Mouse (Mus musculus) thymus, postnatal 25 days (tissue): Measurements from ENCODE around the gene Ldlrap1.

Source experiments
- DNase-seq: peaks from one replicate; pipeline ENCODE4 v3.0.0; 2022

The Ldlrap1 gene

GRCm38 (mm10) chr4:134749301-134750030 lies 18.4 kb downstream of the Ldlrap1 start:
- peak; percentile 58 for DNase-seq

DNA sequence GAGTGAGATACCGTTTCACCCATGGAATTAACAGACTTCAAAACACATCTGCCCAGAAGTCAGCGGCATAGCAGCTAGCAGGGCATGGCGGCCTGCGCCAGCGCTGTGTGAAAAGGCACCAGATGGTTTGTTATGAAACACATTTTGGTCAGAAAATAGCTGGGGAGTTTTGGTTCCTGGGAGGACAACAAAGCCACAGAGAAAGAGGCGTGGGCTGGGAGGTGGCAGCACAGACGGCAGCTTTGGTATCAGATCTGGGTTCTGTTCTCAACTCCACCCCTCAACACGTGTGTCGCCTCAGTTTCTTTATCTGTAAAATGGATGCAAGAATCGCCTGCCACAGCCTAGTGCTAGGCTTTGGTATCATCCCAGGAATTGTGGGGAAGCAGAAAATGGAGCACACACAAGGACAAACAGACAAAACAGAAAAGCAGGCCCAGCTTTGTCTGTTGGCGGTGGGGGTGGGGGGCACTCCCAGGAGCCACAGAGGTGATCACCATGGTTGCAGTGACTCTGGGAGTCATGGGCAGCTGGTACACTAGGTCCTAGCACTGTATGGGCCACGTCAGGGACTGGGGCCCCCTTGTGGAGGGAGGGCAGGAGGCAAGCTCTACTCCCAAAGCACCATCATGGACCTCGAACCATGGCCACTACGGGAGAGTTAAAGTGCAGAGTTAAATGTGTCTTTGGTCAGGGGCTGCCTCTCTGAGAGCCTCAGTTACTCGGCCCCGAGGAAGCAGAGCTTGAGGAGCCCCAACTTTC lies 21.7 kb downstream of the Ldlrap1 start:
- DNase-seq, result no peak

DNA sequence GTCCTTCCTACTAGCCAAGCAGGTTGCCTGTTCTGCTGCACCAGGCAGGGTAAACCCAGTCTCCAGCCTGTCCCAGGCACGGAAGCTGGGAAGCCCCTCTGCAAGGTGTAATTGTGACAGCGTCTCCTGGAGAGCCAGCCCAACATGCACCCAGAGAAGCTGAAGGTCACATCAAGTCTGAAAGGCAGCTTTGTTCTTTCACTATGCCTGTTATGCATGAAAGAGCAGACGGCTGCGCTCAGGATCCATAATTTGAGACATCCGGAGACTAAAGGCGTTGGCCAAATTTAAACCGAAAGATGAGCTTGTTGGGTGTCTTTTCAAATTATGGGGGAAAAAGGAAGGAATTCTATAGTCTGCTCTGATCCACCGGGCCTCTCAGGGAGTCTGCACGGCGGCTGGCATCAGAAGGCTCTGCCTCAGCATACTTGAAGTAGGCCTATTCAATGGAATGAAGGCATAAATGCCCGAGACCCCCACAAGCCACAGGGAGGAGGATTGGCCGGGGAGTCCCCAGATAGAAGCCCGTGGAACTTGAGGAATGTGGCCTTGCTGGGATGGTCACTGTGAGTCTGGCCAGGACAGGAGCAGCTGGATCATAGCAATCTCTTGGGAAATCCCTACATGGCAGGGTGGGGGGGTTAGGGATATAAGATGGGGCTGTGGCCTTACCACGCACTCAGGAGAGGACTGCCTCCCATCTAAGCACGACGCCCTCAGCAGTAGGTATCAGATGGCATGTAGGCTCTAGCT lies 23.8 kb downstream of the Ldlrap1 start:
- no peak for DNase-seq

GRCm38 (mm10) chr4:134741949-134742348 lies 25.9 kb downstream of the Ldlrap1 start:
- no peak for DNase-seq

- DNase-seq, result no peak
These were observed 27.6 kb downstream of the Ldlrap1 start for GRCm38 (mm10) chr4:134740186-134740585.

DNA sequence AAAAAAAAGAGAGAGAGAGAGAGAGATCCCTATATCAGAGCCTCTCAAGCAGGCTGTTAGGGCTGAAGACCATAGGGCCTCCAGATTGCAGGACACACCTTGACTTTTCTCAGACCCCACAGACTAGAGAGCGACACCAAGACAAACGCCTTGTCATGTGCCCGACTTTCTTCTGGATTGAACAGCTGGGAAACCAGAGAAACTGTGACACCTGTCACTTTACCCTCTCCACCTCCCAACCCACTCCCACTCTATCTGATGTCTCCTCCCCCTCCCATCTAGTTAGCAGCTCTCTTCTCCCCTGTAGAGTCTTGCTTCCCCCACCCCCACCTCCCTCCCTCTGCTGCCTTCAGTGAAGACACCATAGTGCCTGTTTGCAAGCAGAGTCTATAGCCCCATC lies 28.3 kb downstream of the Ldlrap1 start:
- no peak for DNase-seq

- no peak for DNase-seq
These were observed 30.4 kb downstream of the Ldlrap1 start for GRCm38 (mm10) chr4:134737365-134737910.

DNA sequence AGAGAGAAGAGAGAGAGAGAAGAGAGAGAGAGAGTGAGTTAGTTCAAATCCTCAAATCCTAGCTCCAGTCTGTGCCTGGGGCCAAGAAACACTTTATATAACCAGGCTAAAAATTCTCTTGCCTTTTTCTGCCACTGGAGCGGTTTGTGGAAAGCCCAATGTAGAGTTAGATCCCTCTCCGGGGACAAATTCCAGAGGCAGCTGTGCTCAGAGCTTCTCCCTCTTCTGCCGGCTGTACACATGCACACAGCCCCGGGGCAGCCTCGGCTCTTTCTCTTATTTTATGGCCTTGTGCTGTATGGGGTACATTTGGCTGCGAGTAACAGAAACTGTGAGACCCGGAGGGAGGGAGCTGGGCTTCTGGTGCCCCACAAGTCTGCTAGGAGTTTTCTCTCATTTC lies 31.7 kb downstream of the Ldlrap1 start:
- no peak for DNase-seq

DNA sequence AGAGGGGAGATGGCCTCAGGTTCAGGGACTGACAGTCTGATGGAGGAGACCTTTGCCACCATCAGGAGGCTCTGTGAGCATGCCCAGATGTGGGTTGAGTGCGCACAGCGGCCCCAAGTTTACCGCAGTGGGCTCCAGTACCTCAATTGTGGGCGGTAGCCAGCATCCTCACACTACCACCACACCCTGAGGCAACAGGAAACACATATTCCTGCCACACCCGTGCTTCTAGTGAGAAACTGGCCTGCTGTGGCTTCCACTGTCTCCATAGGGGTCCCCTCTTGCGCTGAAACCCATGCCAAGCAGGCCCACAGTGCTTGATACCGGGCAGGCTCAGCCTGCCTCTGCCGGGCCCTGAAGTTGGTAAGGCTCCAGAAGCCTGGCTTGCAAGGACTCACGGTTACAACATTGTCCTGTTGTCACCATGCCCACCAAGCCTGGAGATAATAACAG lies 33.2 kb downstream of the Ldlrap1 start:
- peak; percentile 52 for DNase-seq

GRCm38 (mm10) chr4:134734038-134734628 lies 33.7 kb downstream of the Ldlrap1 start:
- peak; percentile 51 for DNase-seq

- DNase-seq, result no peak
These were observed 34.5 kb downstream of the Ldlrap1 start for GRCm38 (mm10) chr4:134733371-134733770.

DNA sequence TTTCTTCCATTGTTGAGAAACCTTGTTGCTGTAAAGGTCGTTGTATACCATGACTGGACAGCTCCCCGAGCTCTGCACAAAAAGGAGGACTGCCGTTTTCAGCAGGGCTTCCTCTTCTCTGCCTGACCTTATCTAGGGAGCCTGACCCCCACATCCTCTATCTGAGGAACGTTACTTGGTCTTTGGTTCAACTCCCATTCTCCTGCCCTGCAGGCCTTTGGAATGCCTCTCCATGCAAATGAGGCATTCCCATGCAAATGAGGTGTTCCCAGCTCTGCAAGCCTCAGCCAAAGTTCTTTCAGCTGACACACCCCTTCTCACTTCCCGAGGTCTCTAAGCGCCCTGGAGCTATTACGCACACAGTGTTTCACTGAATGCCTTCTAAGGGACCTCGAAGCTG lies 37.7 kb downstream of the Ldlrap1 start:
- DNase-seq, result no peak

DNA sequence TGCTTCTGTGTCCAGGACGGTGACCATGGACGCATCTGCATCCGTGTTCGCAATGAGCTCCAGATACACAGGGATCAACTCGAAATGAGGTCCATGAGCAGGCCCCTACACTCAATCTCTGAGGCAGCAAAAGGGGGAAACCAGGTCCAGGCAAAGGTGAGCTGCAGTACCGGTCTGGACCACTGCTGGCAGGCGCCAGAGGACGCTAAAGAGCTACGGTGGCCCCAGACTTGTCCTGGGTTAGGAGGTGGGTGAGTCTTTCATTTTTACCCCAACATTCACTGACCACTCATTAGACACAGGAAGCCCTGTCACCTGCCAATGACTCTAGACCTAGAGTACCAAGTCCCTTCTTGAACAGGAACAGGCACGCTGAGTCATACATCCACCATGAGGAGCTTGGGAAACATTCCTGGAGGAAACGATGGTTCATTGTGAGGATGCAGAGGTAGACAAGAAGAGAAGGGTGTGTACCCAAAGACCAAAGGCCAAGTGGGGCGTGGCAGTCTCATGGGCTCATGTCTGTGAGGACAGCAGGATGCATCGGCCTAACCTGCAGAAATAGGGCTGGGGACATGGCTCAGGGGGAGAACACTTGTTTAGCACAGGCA lies 42.0 kb downstream of the Ldlrap1 start:
- DNase-seq, result no peak

DNA sequence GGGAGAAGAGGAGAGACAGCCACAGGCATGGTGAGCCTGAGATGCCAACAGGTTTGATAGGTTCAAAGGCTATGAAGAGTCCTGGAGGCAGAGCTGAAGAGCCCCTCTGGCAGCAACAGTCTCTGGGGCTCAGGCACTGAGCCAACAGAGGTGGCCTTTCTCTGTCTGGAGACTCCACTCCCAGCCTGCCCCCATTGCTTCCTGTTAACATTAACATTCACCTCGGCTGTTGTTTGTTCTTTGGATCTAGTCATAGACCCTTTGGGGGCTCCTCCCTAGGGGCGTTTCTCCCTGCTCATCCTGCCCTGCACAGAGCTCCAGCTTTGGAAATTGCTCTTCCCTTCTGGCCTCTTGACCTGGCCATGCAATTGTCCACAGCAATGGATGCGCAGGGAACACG lies 42.9 kb downstream of the Ldlrap1 start:
- no peak for DNase-seq

GRCm38 (mm10) chr4:134723251-134723650 lies 44.6 kb downstream of the Ldlrap1 start:
- DNase-seq, result no peak

DNA sequence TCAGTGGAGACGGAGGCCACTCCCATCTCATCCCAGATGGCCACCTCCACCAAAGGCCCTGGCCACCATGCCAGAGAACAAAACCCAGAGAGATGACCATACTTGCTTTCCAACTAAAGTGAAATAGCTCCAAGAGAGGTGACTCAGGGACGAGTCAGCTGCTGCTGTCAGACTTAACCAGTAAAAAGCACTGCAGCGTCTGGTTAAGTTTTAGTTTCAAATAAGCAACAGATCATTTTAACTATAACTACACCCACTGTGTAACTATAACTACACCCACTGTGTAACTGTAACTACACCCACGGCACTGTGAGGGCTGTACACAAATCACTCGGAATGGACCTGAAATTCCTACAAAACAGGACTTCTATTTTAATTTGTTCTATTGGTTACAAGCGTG lies 46.7 kb downstream of the Ldlrap1 start:
- no peak for DNase-seq

- DNase-seq, result no peak
These were observed 47.5 kb downstream of the Ldlrap1 start for GRCm38 (mm10) chr4:134720371-134720770.

- no peak for DNase-seq
These were observed 48.3 kb downstream of the Ldlrap1 start for GRCm38 (mm10) chr4:134719489-134719888.

DNA sequence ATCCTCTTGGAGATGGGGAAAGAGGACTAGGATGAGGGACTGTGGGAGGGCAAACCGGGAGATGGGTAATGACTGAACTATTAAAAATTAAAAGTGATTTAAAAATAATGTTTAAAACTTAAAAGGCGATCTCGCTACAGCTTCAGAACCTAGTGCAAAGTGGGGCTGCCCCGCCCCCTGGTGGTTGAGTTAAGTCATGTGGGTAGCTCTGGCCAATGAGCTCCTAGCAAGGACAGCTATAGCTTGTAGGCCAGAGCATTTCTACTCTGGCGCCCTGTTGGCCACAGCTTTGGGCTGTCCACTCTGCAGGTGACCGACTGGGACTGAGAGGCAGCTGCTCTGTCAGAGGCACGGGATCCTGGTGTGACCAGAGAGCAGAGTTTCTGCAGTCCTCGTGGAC lies 53.9 kb downstream of the Ldlrap1 start:
- peak; percentile 81 for DNase-seq

GRCm38 (mm10) chr4:134705311-134705710 lies 62.5 kb downstream of the Ldlrap1 start:
- DNase-seq, result no peak

GRCm38 (mm10) chr4:134704590-134704989 lies 63.2 kb downstream of the Ldlrap1 start:
- DNase-seq, result no peak

DNA sequence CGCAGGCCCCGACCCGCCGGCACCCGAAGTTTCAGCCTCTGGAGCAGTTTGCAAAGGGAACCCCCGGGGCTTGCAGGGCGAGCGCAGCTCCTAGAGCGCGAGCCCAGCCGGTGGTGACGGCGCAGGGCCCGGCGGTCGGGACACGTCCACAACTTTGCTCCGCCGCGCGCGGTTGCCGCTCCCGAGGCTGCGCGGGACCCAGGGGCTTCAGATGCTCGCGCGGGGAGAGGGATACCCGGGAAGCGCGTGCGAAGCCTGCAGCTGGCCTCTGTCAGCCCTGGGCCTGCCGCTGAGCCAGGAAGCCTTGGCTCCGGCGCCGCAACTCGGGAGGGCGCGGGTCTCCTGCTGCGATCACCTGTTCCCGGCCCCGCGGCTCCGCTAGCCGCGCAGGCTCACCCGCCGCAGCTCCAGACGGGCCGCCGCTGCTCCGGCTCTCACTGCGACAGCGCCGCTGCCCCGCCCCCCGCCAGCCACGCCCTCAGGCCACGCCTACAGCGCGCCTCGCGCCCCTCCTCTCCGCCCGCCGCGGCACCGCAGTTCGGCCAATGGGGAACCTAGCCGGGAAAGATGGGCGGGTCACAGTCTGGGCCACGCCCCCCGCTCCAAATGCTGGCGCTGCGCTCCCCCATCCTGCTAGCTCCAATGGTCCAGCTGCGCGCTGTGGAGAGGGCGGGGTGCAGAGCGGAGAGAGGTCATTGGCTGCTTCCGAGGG lies 63.8 kb downstream of the Ldlrap1 start, which contains the start of gene Man1c1:
Gene Man1c1 (minus strand): TSS at position 456 of the 712 bp plus-strand sequence.
- DNase-seq, result peak; percentile 98
